Mouse (Mus musculus): ENCODE results near the gene Rgs12. TPM values are rescaled to one million over a fixed set of nuclear protein-coding genes. Genes with fewer than 3 reads are reported as not detected.

Rgs12 gene
- polyA plus RNA-seq, 1 experiment from 2014 or later: 41.4 TPM

GRCm38 (mm10) chr5:35019673-35020300 lies 70.5 kb downstream of the Rgs12 start:
- no peak overlapping the region for H3K4me3 ChIP-seq (ENCODE audit: low read depth, low read length)
- H3K4me2 ChIP-seq (replicated peaks; ENCODE audit: low read depth, low read length): no peak overlapping the region
- H3K4me1 ChIP-seq (replicated peaks; ENCODE audit: control insufficient read depth, insufficient read depth, low read length): peaks cover 2% of the 10 kb centered on the region; the same call in 1 of the 2 replicates
- 81% methylated on average over 9 of the region's 9 CpGs for WGBS
- peaks cover 8% of the 10 kb centered on the region; the same call in 1 of the 2 replicates for H3K36me3 ChIP-seq (ENCODE audit: control insufficient read depth, insufficient read depth, low read length)
- H3K9ac ChIP-seq (ENCODE audit: low read depth, low read length): no peak overlapping the region
- H3K27me3 ChIP-seq (ENCODE audit: control insufficient read depth, insufficient read depth, low read length): no peaks in the 10 kb centered on the region
- no peak overlapping the region for H3K27ac ChIP-seq (ENCODE audit: low read depth, low read length)
- no peak for ATAC-seq (ENCODE audit: low FRiP score)
- no peaks in the 10 kb centered on the region for H3K9me3 ChIP-seq (ENCODE audit: control insufficient read depth, low read length)
- no peak for DNase-seq (ENCODE audit: low spot score)

GRCm38 (mm10) chr5:35020410-35021241 lies 71.4 kb downstream of the Rgs12 start:
- Histone ChIP-seq H3K4me2 (replicated peaks; ENCODE audit: low read depth, low read length) (no peak overlapping the region), H3K9me3 (ENCODE audit: control insufficient read depth, low read length) (no peaks in the 10 kb centered on the region), H3K9ac (ENCODE audit: low read depth, low read length) (no peak overlapping the region), H3K4me1 (replicated peaks; ENCODE audit: control insufficient read depth, insufficient read depth, low read length) (0 out of 2 replicates have a peak, but pooled peaks cover 2% of the 10 kb centered on the region), H3K27ac (ENCODE audit: low read depth, low read length) (no peak overlapping the region), H3K4me3 (ENCODE audit: low read depth, low read length) (no peak overlapping the region), H3K27me3 (ENCODE audit: control insufficient read depth, insufficient read depth, low read length) (no peaks in the 10 kb centered on the region), H3K36me3 (ENCODE audit: control insufficient read depth, insufficient read depth, low read length) (peaks cover 8% of the 10 kb centered on the region; the same call in 1 of the 2 replicates)
- 86% methylated on average over 9 of the region's 9 CpGs for WGBS
- ATAC-seq (ENCODE audit: low FRiP score) (no peak), DNase-seq (ENCODE audit: low spot score) (no peak)

GRCm38 (mm10) chr5:35024975-35025374 lies 75.7 kb downstream of the Rgs12 start:
- Histone ChIP-seq H3K4me2 (replicated peaks; ENCODE audit: low read depth, low read length) (no peak overlapping the region), H3K9ac (ENCODE audit: low read depth, low read length) (no peak overlapping the region), H3K27me3 (ENCODE audit: control insufficient read depth, insufficient read depth, low read length) (no peaks in the 10 kb centered on the region), H3K27ac (ENCODE audit: low read depth, low read length) (no peak overlapping the region), H3K4me1 (replicated peaks; ENCODE audit: control insufficient read depth, insufficient read depth, low read length) (no peaks in the 10 kb centered on the region), H3K4me3 (ENCODE audit: low read depth, low read length) (no peak overlapping the region), H3K36me3 (ENCODE audit: control insufficient read depth, insufficient read depth, low read length) (peaks cover 10% of the 10 kb centered on the region; the same call in 1 of the 2 replicates), H3K9me3 (ENCODE audit: control insufficient read depth, low read length) (no peaks in the 10 kb centered on the region)
- 31% methylated on average over 2 of the region's 2 CpGs for WGBS
- ATAC-seq (ENCODE audit: low FRiP score) (no peak), DNase-seq (ENCODE audit: low spot score) (peak; percentile 62)

GRCm38 (mm10) chr5:35029303-35029702 lies 80.1 kb downstream of the Rgs12 start:
- Histone ChIP-seq H3K4me2 (replicated peaks; ENCODE audit: low read depth, low read length) (no peak overlapping the region), H3K27ac (ENCODE audit: low read depth, low read length) (no peak overlapping the region), H3K4me1 (replicated peaks; ENCODE audit: control insufficient read depth, insufficient read depth, low read length) (no peaks in the 10 kb centered on the region), H3K27me3 (ENCODE audit: control insufficient read depth, insufficient read depth, low read length) (no peaks in the 10 kb centered on the region), H3K9ac (ENCODE audit: low read depth, low read length) (no peak overlapping the region), H3K4me3 (ENCODE audit: low read depth, low read length) (no peak overlapping the region), H3K9me3 (ENCODE audit: control insufficient read depth, low read length) (no peaks in the 10 kb centered on the region), H3K36me3 (ENCODE audit: control insufficient read depth, insufficient read depth, low read length) (peaks cover 14% of the 10 kb centered on the region; the same call in 1 of the 2 replicates)
- DNase-seq (ENCODE audit: low spot score) (no peak), ATAC-seq (ENCODE audit: low FRiP score) (no peak)
- 100% methylated on average over 1 of the region's 1 CpGs for WGBS

- Histone ChIP-seq H3K36me3 (ENCODE audit: control insufficient read depth, insufficient read depth, low read length) (peaks cover 14% of the 10 kb centered on the region; the same call in 1 of the 2 replicates), H3K4me3 (ENCODE audit: low read depth, low read length) (no peak overlapping the region), H3K27ac (ENCODE audit: low read depth, low read length) (no peak overlapping the region), H3K27me3 (ENCODE audit: control insufficient read depth, insufficient read depth, low read length) (no peaks in the 10 kb centered on the region), H3K9me3 (ENCODE audit: control insufficient read depth, low read length) (no peaks in the 10 kb centered on the region), H3K4me1 (replicated peaks; ENCODE audit: control insufficient read depth, insufficient read depth, low read length) (no peaks in the 10 kb centered on the region), H3K4me2 (replicated peaks; ENCODE audit: low read depth, low read length) (no peak overlapping the region), H3K9ac (ENCODE audit: low read depth, low read length) (no peak overlapping the region)
- 94% methylated on average over 5 of the region's 5 CpGs for WGBS
- ATAC-seq (ENCODE audit: low FRiP score) (no peak), DNase-seq (ENCODE audit: low spot score) (no peak)
These were observed 80.5 kb downstream of the Rgs12 start for GRCm38 (mm10) chr5:35029755-35030154.

- Histone ChIP-seq H3K4me2 (replicated peaks; ENCODE audit: low read depth, low read length) (no peak overlapping the region), H3K27ac (ENCODE audit: low read depth, low read length) (no peak overlapping the region), H3K27me3 (ENCODE audit: control insufficient read depth, insufficient read depth, low read length) (no peaks in the 10 kb centered on the region), H3K9ac (ENCODE audit: low read depth, low read length) (no peak overlapping the region), H3K9me3 (ENCODE audit: control insufficient read depth, low read length) (no peaks in the 10 kb centered on the region), H3K36me3 (ENCODE audit: control insufficient read depth, insufficient read depth, low read length) (peaks cover 12% of the 10 kb centered on the region; the same call in 1 of the 2 replicates), H3K4me3 (ENCODE audit: low read depth, low read length) (no peak overlapping the region), H3K4me1 (replicated peaks; ENCODE audit: control insufficient read depth, insufficient read depth, low read length) (no peaks in the 10 kb centered on the region)
- ATAC-seq (ENCODE audit: low FRiP score) (peak; percentile 54), DNase-seq (ENCODE audit: low spot score) (peak; percentile 54)
- WGBS: 70% methylated on average over 5 of the region's 5 CpGs
These were observed 83.8 kb downstream of the Rgs12 start for GRCm38 (mm10) chr5:35033068-35033467.

GRCm38 (mm10) chr5:35033619-35034018 lies 84.4 kb downstream of the Rgs12 start:
- Histone ChIP-seq H3K4me2 (replicated peaks; ENCODE audit: low read depth, low read length) (no peak overlapping the region), H3K4me1 (replicated peaks; ENCODE audit: control insufficient read depth, insufficient read depth, low read length) (no peaks in the 10 kb centered on the region), H3K27ac (ENCODE audit: low read depth, low read length) (no peak overlapping the region), H3K27me3 (ENCODE audit: control insufficient read depth, insufficient read depth, low read length) (no peaks in the 10 kb centered on the region), H3K4me3 (ENCODE audit: low read depth, low read length) (no peak overlapping the region), H3K36me3 (ENCODE audit: control insufficient read depth, insufficient read depth, low read length) (peaks cover 12% of the 10 kb centered on the region; the same call in 1 of the 2 replicates), H3K9me3 (ENCODE audit: control insufficient read depth, low read length) (no peaks in the 10 kb centered on the region), H3K9ac (ENCODE audit: low read depth, low read length) (no peak overlapping the region)
- WGBS: 94% methylated on average over 1 of the region's 1 CpGs
- DNase-seq (ENCODE audit: low spot score) (no peak), ATAC-seq (ENCODE audit: low FRiP score) (no peak)

GRCm38 (mm10) chr5:35035141-35035540 lies 85.9 kb downstream of the Rgs12 start:
- H3K36me3 ChIP-seq (ENCODE audit: control insufficient read depth, insufficient read depth, low read length): peaks cover 9% of the 10 kb centered on the region; the same call in 1 of the 2 replicates
- no peaks in the 10 kb centered on the region for H3K9me3 ChIP-seq (ENCODE audit: control insufficient read depth, low read length)
- H3K4me3 ChIP-seq (ENCODE audit: low read depth, low read length): no peak overlapping the region
- WGBS: 96% methylated on average over 5 of the region's 5 CpGs
- ATAC-seq (ENCODE audit: low FRiP score) (no peak), DNase-seq (ENCODE audit: low spot score) (no peak)
- H3K9ac ChIP-seq (ENCODE audit: low read depth, low read length): no peak overlapping the region
- H3K4me1 ChIP-seq (replicated peaks; ENCODE audit: control insufficient read depth, insufficient read depth, low read length): no peaks in the 10 kb centered on the region
- no peak overlapping the region for H3K4me2 ChIP-seq (replicated peaks; ENCODE audit: low read depth, low read length)
- no peak overlapping the region for H3K27ac ChIP-seq (ENCODE audit: low read depth, low read length)
- H3K27me3 ChIP-seq (ENCODE audit: control insufficient read depth, insufficient read depth, low read length): no peaks in the 10 kb centered on the region
